Mouse (Mus musculus): ENCODE measurements around the gene Utp4.
"Not testable (repeated sequence)": the region's sequence is repeated elsewhere in the genome, so short reads cannot be mapped to it uniquely, and the experiment has no call there.

Utp4 gene

DNA sequence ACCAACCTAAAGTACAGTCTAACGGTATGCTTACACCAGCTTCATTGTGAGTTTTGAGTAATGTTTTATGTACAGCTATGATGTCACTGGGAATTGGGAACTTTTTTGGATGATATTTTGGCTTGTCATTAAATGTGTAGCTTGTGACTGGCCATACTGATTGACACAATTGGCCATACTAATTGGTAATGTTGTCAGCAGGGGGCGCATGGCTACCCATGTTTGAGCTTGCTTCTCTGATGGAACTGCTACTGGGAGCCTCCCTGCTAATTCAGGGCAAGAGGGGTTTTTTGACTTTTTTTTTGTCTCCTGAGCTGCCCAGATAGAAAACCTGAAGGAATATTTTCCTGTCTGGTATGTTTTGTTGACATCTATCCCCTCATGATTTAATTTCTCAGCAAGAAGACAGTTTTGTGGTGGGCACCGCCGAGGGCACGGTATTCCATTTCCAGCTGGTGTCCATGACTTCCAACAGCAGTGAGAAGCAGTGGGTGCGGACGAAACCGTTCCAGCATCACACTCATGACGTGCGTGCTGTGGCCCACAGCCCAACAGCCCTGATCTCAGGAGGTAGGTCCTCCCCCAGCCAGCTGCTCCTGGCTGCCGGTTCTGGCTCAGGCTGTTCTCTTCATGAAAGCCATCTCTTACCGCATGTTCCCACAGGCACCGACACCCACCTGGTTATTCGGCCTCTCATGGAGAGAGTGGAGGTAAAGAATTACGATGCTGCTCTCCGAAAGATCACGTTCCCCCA is 12.5 kb downstream of the Utp4 start:
- no peak for DNase-seq (ENCODE audit: low spot score)

- DNase-seq (ENCODE audit: low spot score), result no peak
These were observed 13.2 kb downstream of the Utp4 start for GRCm38 (mm10) chr8:106906635-106907034.

- no peak for DNase-seq (ENCODE audit: low spot score)
These were observed 14.0 kb downstream of the Utp4 start for GRCm38 (mm10) chr8:106907450-106907849.

DNA sequence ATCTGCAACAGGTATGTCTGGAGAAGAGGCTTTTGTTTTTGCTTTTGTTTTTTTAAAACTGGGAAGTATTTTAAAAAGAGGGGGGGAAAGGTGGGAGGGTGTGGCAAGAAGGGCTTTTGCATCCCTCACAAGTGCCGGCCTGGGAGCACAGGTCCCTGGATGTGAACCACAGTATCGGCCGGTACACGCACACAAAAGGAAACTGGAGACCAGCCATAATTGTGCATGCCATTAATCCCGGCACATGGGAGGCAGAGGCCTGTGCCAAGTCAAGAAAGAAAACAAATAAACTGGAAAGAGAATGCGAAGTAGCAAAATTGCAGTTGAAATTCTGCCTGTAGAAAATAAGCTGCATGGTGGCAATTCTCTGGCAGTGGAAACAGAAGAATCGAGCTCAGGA is 14.9 kb downstream of the Utp4 start:
- no peak for DNase-seq (ENCODE audit: low spot score)

DNA sequence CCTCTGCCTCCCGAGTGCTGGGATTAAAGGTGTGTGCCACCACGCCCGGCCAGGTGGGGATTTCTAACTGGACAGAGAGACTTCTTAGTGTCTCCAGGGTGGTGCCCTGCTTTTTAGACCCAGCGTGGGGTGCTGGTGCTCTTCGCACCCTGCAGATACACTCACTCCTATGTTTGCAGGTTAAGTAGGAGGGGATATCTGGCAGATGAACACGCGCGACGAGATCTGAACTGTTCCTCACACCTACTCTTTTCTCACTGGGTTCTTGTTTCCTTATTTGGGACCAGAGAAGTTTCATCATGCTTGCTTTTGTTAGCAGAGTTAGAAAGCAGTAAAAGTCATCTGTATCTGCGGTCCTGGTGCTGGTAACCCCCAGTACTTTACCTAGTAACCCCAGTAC is 20.2 kb downstream of the Utp4 start:
- no peak for DNase-seq (ENCODE audit: low spot score)

GRCm38 (mm10) chr8:106919721-106920394 is 26.4 kb downstream of the Utp4 start:
- DNase-seq (ENCODE audit: low spot score), result no peak

DNA sequence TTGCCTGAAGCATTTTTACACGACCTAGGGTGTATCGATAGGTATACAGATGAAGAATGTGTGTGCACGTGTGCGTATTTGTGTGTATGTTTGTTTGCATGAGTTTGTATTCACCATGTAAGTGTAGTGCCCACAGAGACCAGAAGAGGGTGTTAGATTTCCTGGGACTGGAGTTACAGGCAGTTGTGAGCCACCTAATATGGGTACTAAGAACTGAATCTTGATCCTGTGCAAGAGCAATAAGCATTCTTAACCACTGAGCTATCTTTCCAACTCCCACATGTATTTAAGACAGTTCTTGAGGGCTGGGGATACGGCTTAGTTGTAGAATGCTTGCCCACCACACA is 26.9 kb downstream of the Utp4 start:
- DNase-seq (ENCODE audit: low spot score), result no peak

DNA sequence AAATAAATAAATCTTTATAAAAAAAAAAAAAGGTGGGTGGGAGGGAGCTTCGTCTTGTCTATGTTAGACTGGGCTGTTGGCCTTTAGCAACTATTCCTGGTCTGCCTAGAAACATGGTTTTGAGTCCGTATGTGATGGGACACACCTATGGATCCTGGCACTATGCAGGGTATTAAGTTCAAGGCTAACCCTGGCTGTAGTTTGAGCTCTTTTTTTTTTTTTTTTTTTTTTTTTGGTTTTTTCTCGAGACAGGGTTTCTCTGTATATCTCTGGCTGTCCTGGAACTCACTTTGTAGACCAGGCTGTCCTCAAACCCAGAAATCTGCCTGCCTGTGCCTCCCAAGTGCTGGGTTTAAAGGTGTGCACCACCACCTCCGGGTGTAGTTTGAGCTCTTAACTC is 30.6 kb downstream of the Utp4 start:
- no peak for DNase-seq (ENCODE audit: low spot score)

DNA sequence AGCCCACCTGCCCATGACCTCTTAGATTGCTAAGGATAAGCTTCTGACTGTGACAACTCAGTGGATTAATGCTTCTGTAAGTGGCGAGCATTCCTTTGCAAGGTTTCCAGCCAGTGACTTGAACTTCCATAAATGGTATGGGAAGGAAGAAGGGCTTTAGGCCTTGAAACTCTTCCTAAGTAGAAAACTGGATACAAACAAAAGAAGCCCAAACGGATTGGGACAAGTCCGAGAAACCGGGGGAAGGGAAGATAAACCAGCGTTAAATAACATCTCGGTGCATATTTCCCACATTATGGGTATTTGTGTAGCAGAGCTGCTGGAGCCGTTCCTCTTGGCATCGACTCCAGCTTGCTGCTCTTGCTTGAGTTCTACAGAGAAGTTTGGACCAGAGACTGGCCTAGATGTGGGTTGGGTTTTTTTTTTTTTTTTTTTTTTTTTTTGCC is 31.5 kb downstream of the Utp4 start:
- DNase-seq (ENCODE audit: low spot score), result no peak

- DNase-seq (ENCODE audit: low spot score), result no peak
These were observed 32.0 kb downstream of the Utp4 start for GRCm38 (mm10) chr8:106925446-106925845.

GRCm38 (mm10) chr8:106927247-106927646 is 33.8 kb downstream of the Utp4 start:
- DNase-seq (ENCODE audit: low spot score), result peak; percentile 34

DNA sequence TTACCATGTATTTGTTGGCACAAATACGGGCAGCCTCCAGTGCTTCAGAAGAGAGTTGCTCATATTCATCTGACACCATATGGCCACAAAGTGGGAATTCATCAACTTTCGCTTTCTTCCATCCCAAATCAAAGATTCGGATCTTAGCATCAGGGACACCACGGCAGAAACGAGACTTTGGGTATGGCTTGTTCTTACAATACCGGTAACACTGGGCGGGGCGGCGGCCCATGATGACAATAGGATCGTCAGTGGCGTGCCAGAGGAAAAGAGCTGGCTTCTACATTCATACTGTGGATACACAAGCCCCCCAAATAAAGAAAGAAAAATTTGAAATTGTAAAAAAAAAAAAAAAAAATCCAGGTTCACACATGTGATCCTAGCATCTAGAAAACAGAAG is 34.7 kb downstream of the Utp4 start:
- DNase-seq (ENCODE audit: low spot score), result not testable (repeated sequence)

GRCm38 (mm10) chr8:106929155-106929913 is 35.9 kb downstream of the Utp4 start:
- DNase-seq (ENCODE audit: low spot score), result no peak

GRCm38 (mm10) chr8:106929921-106930320 is 36.5 kb downstream of the Utp4 start:
- DNase-seq (ENCODE audit: low spot score), result no peak

GRCm38 (mm10) chr8:106932376-106933065 is 39.1 kb downstream of the Utp4 start:
- peak; percentile 36 for DNase-seq (ENCODE audit: low spot score)

- DNase-seq (ENCODE audit: low spot score), result no peak
These were observed 40.2 kb downstream of the Utp4 start for GRCm38 (mm10) chr8:106933506-106934143.

DNA sequence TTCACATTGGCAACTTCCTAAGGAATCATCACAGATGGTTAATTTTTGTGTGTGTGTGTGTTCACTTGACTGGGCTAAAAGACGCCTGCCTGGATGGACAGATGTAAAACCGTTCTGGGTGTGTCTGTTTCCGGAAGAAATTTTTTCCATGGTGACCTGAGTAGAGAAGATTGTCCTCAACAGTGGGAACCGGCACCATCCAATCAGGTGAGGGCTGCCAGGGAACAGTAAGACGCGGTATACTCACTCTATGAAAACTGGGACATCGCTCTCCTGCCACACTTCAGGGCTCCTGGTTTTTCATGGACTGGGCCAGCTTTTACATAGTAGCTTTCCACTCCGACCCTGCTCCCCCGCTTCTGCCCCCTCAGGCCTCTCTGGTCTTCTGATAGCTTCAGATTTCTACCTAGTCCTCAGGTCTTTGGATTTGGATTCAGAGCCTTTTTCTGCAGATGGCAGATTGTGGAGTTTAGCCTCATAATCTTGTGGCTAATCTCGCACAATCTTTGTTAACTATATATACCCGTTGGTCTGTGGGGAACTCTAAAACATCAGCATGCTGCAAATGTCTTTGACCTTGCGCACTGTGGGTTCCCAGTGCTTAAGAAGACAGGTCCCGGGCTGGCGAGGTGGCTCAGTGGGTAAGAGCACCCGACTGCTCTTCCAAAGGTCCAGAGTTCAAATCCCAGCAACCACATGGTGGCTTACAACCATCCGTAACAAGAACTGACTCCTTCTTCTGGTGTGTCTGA is 41.0 kb downstream of the Utp4 start:
- DNase-seq (ENCODE audit: low spot score), result no peak

- peak; percentile 96 for DNase-seq (ENCODE audit: low spot score)
These were observed 42.0 kb downstream of the Utp4 start, which contains the start of gene Sntb2 for GRCm38 (mm10) chr8:106935324-106935869. Gene Sntb2, plus strand, starts transcription at chr8:106935750.

GRCm38 (mm10) chr8:106935899-106936477 is 42.6 kb downstream of the Utp4 start:
- DNase-seq (ENCODE audit: low spot score), result peak; percentile 63

DNA sequence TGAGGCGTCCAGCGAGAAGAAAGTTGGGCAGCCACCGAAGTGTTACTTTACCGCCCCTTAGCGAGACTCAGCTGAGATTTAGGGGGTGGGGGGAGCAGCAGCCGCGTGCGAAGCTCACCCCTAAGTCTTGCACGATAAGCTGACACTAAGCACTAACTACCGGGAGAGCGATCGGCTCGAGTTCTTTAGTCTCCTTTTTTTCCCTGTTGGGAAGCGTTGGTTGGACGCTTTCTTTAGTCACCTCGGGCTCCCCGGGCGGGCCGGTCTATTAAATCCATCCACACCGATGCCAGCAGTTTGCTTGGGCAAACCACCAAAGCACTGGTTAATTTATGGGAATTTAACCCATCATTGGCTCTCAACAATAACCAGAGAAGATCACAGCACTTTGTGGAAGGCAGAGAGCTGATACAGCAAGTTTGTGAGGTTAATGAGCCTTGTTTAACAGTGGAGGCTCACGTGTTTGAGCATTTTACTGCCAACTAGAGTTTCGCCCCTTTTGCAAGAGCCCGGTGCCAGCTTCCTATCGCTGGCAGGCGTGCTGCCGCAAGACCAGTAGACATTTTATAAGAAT is 43.1 kb downstream of the Utp4 start:
- peak; percentile 61 for DNase-seq (ENCODE audit: low spot score)

All from retina, embryonic 14.5 days (tissue).